Mouse (Mus musculus): ENCODE data around the gene Cited1. TPM values are rescaled to one million over a fixed set of nuclear protein-coding genes. Genes with fewer than 3 reads are reported as not detected.

Gene Cited1
- 0.46 and 5.3 TPM in 2 replicates for polyA plus RNA-seq (2012; rRNA removed; ENCODE audit: low replicate concordance)

DNA sequence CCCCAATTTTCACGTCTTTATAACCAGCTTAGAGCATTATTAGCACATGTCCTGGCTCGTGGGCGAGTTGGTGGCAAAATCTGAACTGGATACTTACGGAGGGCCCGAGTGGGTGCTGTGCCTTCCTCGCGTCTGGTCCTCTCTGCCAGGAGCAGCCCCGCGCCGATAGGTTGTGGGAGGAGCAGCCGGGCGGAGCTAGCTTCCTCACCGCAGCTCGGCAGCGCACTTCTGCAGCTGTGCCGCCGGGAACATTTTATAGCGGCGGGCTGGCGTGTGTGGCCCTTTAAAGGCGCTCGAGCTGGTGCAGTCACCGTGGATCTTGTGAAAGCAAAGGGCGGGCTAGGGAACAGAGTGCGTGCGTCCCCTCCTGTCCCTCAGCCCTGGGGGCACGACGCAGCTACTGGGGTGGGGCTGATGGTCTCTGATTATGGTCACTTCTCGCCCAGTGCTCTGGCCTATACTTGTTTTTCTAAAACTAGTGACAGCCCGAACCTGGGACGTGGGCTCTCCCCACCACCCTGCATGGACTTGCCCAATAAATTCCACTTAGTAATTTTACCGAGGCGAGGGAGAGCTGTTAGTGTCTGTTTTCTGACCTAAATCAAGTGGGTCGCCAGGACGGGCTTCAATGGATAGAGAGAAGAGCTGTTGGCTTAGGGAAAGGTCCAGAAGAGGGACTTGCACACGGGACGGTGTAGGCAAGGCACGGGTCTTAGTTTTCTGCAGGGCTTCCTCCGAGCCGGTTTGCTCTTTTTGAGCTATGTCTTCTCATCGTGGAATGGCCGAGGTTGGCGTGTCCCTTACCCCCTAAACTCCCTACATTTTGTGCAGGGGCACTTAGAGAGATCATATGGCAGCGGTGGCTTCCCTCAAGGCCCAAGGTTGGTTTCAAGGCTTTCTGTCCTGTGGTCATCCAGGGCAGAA, at the start of gene Cited1:
Cited1 (minus strand) TSS at position 245 of the 924 bp plus-strand sequence.

Other genes starting within 250 kb of the Cited1 start
- 6.6 and 8.2 TPM in 2 replicates for gene Rtl5, start 180.9 kb downstream of the Cited1 start, polyA plus RNA-seq (2012; rRNA removed; ENCODE audit: low replicate concordance)
- gene Pin4, start 132.7 kb downstream of the Cited1 start, polyA plus RNA-seq (2012; rRNA removed; ENCODE audit: low replicate concordance), result 1.2 and 1.6 TPM in 2 replicates
- 0.17 and 1.2 TPM in 2 replicates for gene Ercc6l, start 95.1 kb downstream of the Cited1 start, polyA plus RNA-seq (2012; rRNA removed; ENCODE audit: low replicate concordance)
- 400 and 937 TPM in 2 replicates for gene Rps4x, start 62.8 kb downstream of the Cited1 start, polyA plus RNA-seq (2012; rRNA removed; ENCODE audit: low replicate concordance)